Mouse (Mus musculus) hindbrain, postnatal 0 days (tissue): ENCODE data around the gene 1700057G04Rik. TPM values are rescaled to one million over a fixed set of nuclear protein-coding genes. Genes with fewer than 3 reads are reported as not detected.

Experiments used
- ATAC-seq: fragments of 200-750 bp; cut with Nextera tagmentation; 2 replicates; pipeline ENCODE4 v1.8.0; 2017; ENCODE audit warnings: mild to moderate bottlenecking, moderate TSS enrichment, moderate library complexity
- DNase-seq: peaks from one replicate; pipeline ENCODE4 v3.0.0-alpha.2; 2015; ENCODE audit warnings: low spot score
- H3K27ac ChIP-seq: fragments of 300-500 bp; sonication (generic); 2 replicates; pipeline ENCODE4 v1.5.1; 2014; ENCODE audit warnings: mild to moderate bottlenecking
- H3K27me3 ChIP-seq: fragments of 300-500 bp; sonication (generic); 2 replicates; pipeline ENCODE4 v1.6.1; 2014; ENCODE audit warnings: low read length, mixed read lengths; ENCODE audit not compliant: insufficient read depth
- H3K36me3 ChIP-seq: fragments of 300-500 bp; sonication (generic); 2 replicates; pipeline ENCODE4 v1.6.1; 2014; ENCODE audit warnings: low read length, mixed read lengths; ENCODE audit not compliant: insufficient read depth
- H3K4me1 ChIP-seq: fragments of 300-500 bp; sonication (generic); 2 replicates; pipeline ENCODE4 v1.6.1; 2014; ENCODE audit warnings: antibody characterized with exemption, low read length, mixed read lengths; ENCODE audit not compliant: insufficient read depth
- H3K4me2 ChIP-seq: fragments of 300-500 bp; sonication (generic); 2 replicates; pipeline ENCODE4 v1.6.1; 2014; ENCODE audit warnings: low read depth, mild to moderate bottlenecking, low read length, moderate library complexity, mixed read lengths
- H3K4me3 ChIP-seq: fragments of 300-500 bp; sonication (generic); 2 replicates; pipeline ENCODE4 v1.5.1; 2014; ENCODE audit warnings: low read length
- H3K9ac ChIP-seq: fragments of 300-500 bp; sonication (generic); replicated peaks from 2 replicates; pipeline ENCODE4 v1.6.1; 2014; ENCODE audit warnings: mild to moderate bottlenecking, low read length, moderate library complexity, mixed read lengths
- H3K9me3 ChIP-seq: fragments of 300-500 bp; sonication (generic); 2 replicates; pipeline ENCODE4 v1.6.1; 2016; ENCODE audit warnings: low read length, mixed read lengths
- CTCF ChIP-seq: IDR thresholded peaks from 2 replicates; pipeline ENCODE4 v1.5.1; 2016; ENCODE audit warnings: antibody characterized with exemption, control low read depth, low read depth
- WGBS: fragments of 180-500 bp; shearing (Covaris S2); extraction: QIAGEN DNeasy Blood & Tissue Kit; methylation state at CpG from one replicate; pipeline ENCODE4 v1.1.7; 2014; 5-methylcytosine and 5-hydroxymethylcytosine counted together
- polyA plus RNA-seq: library from polyadenylated mRNA; unstranded; fragments of >200 nt; fragmentation: Nextera tagmentation; extraction: Ambion mirVana; gene quantifications from 2 replicates; pipeline ENCODE4 v1.2.1, GENCODE M21; 2015
- total RNA-seq: library from RNA; depleted of rRNA; stranded (reverse); fragments of >200 nt; gene quantifications from 2 replicates; pipeline ENCODE4 v1.2.3, GENCODE M21; 2014

Gene 1700057G04Rik
- total and polyA plus RNA-seq, 2 experiments from 2014 or later = not detected

- Histone ChIP-seq H3K4me3 (no peak overlapping the region), H3K9ac (no peak overlapping the region), H3K36me3 (no peaks in the 10 kb centered on the region), H3K27me3 (no peaks in the 10 kb centered on the region), H3K9me3 (no peaks in the 10 kb centered on the region), H3K27ac (no peak overlapping the region), H3K4me1 (no peaks in the 10 kb centered on the region), H3K4me2 (no peak overlapping the region)
- no peak for TF ChIP-seq CTCF
- DNase-seq = peak; percentile 18
- WGBS = 39% methylated on average over 7 of the region's 7 CpGs
- no peak for ATAC-seq
Observed at GRCm38 (mm10) chr9:92282563-92283171, 26.5 kb upstream of the 1700057G04Rik start.

GRCm38 (mm10) chr9:92289675-92290074, 19.5 kb upstream of the 1700057G04Rik start:
- no peak for TF ChIP-seq CTCF
- Histone ChIP-seq H3K4me3 (no peak overlapping the region), H3K36me3 (no peaks in the 10 kb centered on the region), H3K27me3 (no peaks in the 10 kb centered on the region), H3K9me3 (no peaks in the 10 kb centered on the region), H3K4me1 (no peaks in the 10 kb centered on the region), H3K9ac (no peak overlapping the region), H3K4me2 (no peak overlapping the region), H3K27ac (no peak overlapping the region)
- ATAC-seq (no peak), DNase-seq (no peak)
- WGBS = 89% methylated on average over 3 of the region's 3 CpGs

GRCm38 (mm10) chr9:92292169-92292568, 17.0 kb upstream of the 1700057G04Rik start:
- Histone ChIP-seq H3K36me3 (no peaks in the 10 kb centered on the region), H3K4me2 (no peak overlapping the region), H3K4me1 (no peaks in the 10 kb centered on the region), H3K4me3 (no peak overlapping the region), H3K27me3 (no peaks in the 10 kb centered on the region), H3K27ac (no peak overlapping the region), H3K9ac (no peak overlapping the region), H3K9me3 (no peaks in the 10 kb centered on the region)
- 65% methylated on average over 2 of the region's 2 CpGs for WGBS
- no peak for ATAC-seq
- no peak for TF ChIP-seq CTCF
- DNase-seq = no peak

GRCm38 (mm10) chr9:92292922-92293321, 16.3 kb upstream of the 1700057G04Rik start:
- no peak overlapping the region for H3K27ac ChIP-seq
- H3K4me1 ChIP-seq = no peaks in the 10 kb centered on the region
- H3K4me2 ChIP-seq = no peak overlapping the region
- no peak overlapping the region for H3K9ac ChIP-seq
- no peak for ATAC-seq
- no peak overlapping the region for H3K4me3 ChIP-seq
- no peaks in the 10 kb centered on the region for H3K27me3 ChIP-seq
- H3K36me3 ChIP-seq = no peaks in the 10 kb centered on the region
- DNase-seq = no peak
- WGBS = 74% methylated on average over 3 of the region's 3 CpGs
- no peak for TF ChIP-seq CTCF
- no peaks in the 10 kb centered on the region for H3K9me3 ChIP-seq

GRCm38 (mm10) chr9:92293560-92294548, 15.3 kb upstream of the 1700057G04Rik start:
- H3K4me2 ChIP-seq = no peak overlapping the region
- no peaks in the 10 kb centered on the region for H3K27me3 ChIP-seq
- WGBS = 89% methylated on average over 2 of the region's 2 CpGs
- H3K4me1 ChIP-seq = no peaks in the 10 kb centered on the region
- H3K36me3 ChIP-seq = no peaks in the 10 kb centered on the region
- TF ChIP-seq CTCF = no peak
- H3K4me3 ChIP-seq = no peak overlapping the region
- H3K27ac ChIP-seq = no peak overlapping the region
- DNase-seq = no peak
- no peaks in the 10 kb centered on the region for H3K9me3 ChIP-seq
- no peak for ATAC-seq
- H3K9ac ChIP-seq = no peak overlapping the region

- Histone ChIP-seq H3K9ac (no peak overlapping the region), H3K27ac (no peak overlapping the region), H3K27me3 (no peaks in the 10 kb centered on the region), H3K4me1 (no peaks in the 10 kb centered on the region), H3K4me3 (no peak overlapping the region), H3K36me3 (no peaks in the 10 kb centered on the region), H3K4me2 (no peak overlapping the region), H3K9me3 (no peaks in the 10 kb centered on the region)
- no peak for DNase-seq
- WGBS = 72% methylated on average over 1 of the region's 1 CpGs
- TF ChIP-seq CTCF = no peak
- ATAC-seq = no peak
Observed at GRCm38 (mm10) chr9:92298288-92298687, 10.9 kb upstream of the 1700057G04Rik start.
